Mouse (Mus musculus) layer of hippocampus, adult 11-12 months (tissue): ENCODE data around the gene Plekho2.

Source experiments
- DNase-seq: peaks from one replicate; pipeline ENCODE4 v3.0.0; 2022; ENCODE audit warnings: low spot score

Gene Plekho2

GRCm38 (mm10) chr9:65579781-65580371 lies at the start of gene Plekho2:
Gene Plekho2, minus strand, starts transcription at chr9:65580040.
- peak; percentile 87 for DNase-seq

- no peak for DNase-seq
Measured at GRCm38 (mm10) chr9:65629025-65629766, 49.4 kb upstream of the Plekho2 start, which contains the start of gene Rbpms2. Gene Rbpms2, plus strand, starts transcription at chr9:65629648.

GRCm38 (mm10) chr9:65624266-65624665 lies 44.4 kb upstream of the Plekho2 start:
- no peak for DNase-seq

- DNase-seq = no peak
Measured at GRCm38 (mm10) chr9:65622826-65623225, 43.0 kb upstream of the Plekho2 start.

GRCm38 (mm10) chr9:65621666-65622065 lies 41.8 kb upstream of the Plekho2 start:
- no peak for DNase-seq

GRCm38 (mm10) chr9:65621196-65621595 lies 41.4 kb upstream of the Plekho2 start:
- DNase-seq = no peak

GRCm38 (mm10) chr9:65619311-65619710 lies 39.5 kb upstream of the Plekho2 start:
- DNase-seq = no peak

- no peak for DNase-seq
Measured at GRCm38 (mm10) chr9:65613098-65613497, 33.3 kb upstream of the Plekho2 start.

- no peak for DNase-seq
Measured at GRCm38 (mm10) chr9:65611969-65612486, 32.2 kb upstream of the Plekho2 start.

GRCm38 (mm10) chr9:65607120-65607519 lies 27.3 kb upstream of the Plekho2 start:
- no peak for DNase-seq

- DNase-seq = no peak
Measured at GRCm38 (mm10) chr9:65606321-65607109, 26.7 kb upstream of the Plekho2 start.

GRCm38 (mm10) chr9:65605471-65606136 lies 25.8 kb upstream of the Plekho2 start:
- DNase-seq = peak; percentile 53

GRCm38 (mm10) chr9:65603401-65604102 lies 23.7 kb upstream of the Plekho2 start:
- no peak for DNase-seq

- DNase-seq = no peak
Measured at GRCm38 (mm10) chr9:65600951-65601350, 21.1 kb upstream of the Plekho2 start.

GRCm38 (mm10) chr9:65598765-65599249 lies 19.0 kb upstream of the Plekho2 start:
- DNase-seq = peak; percentile 58

GRCm38 (mm10) chr9:65593596-65593995 lies 13.8 kb upstream of the Plekho2 start:
- DNase-seq = no peak

- DNase-seq = no peak
Measured at GRCm38 (mm10) chr9:65592721-65593120, 12.9 kb upstream of the Plekho2 start.

- no peak for DNase-seq
Measured at GRCm38 (mm10) chr9:65589091-65589490, 9.3 kb upstream of the Plekho2 start.

GRCm38 (mm10) chr9:65587573-65588358 lies 7.9 kb upstream of the Plekho2 start:
- no peak for DNase-seq

- no peak for DNase-seq
Measured at GRCm38 (mm10) chr9:65587270-65587572, 7.4 kb upstream of the Plekho2 start.
